Mouse (Mus musculus): Measurements from ENCODE around the gene 2200002J24Rik. TPM values are rescaled to one million over a fixed set of nuclear protein-coding genes. Genes with fewer than 3 reads are reported as not detected.

2200002J24Rik gene
- polyA plus RNA-seq (2017; shearing (Covaris generic)) = not detected

DNA sequence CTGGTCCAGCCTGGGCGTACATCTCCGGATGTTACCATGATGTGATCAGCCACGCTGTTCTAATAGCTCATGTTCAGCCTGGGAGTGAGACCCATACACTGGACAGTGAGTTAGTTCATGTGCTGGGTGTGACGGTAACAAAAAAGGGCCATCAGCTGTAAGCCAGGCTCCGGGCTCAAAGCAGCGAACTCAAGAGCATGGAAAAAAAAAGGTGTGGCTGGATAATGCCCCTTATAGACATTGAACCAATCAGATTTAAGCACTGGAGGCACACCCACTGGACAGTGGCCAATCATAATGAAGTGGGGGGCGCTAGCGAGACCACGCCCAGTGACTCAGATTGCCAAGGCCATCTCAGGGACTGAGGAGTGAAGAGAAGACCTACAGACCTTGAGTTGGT lies at the start of gene 2200002J24Rik:
Gene 2200002J24Rik (plus strand): TSS at position 338 of the 400 bp plus-strand sequence.
- no peak for ATAC-seq

DNA sequence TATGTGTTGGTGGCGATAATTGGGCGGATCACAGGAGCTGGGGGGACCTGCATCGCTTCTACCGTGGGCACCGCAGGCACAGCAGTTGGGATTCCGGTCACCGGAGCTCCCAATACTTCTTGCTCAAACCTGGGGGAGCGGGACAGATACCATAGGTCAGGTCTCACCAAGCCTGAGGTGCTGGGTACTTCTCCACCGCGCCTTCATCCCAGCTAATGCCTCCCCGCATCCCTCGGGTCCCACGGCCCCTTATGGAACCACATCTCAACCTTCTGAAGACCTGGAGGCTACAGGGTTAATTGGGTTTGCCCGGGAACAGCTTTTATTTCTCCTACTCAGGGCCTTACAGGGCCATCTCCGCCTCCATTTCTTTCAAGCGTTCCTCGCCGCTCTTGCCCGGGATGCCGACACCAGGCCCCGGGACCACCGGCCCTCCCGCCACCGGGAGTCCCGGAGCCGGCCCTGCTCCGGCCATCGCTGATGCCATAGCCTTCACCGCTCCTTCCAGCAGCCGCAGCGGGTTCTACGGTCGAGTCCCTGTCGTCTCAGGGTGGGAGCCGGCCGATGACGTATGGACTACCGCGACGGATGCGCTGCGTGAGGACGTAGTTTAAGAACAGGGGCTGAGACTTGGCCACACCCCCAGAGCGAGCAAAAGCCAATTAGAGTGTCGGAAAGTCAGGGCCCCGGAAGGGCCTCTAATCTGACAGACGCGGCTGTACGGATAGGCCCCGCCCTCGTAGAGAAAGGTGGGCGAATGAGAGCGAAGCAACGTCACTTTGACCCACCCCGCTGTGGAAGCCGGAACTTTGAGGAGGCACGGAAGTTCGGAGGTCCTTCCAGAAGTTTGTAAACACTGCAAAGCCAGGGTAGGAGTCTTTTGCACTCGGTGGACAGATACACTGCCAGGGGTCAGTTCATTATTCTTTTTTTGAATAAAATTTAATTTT lies 48.9 kb upstream of the 2200002J24Rik start, which contains the start of gene Rbm42:
Gene Rbm42 (minus strand): TSS at position 727 of the 950 bp plus-strand sequence.
- ATAC-seq = peak; percentile 99

- peak; percentile 97 for ATAC-seq
Measured at GRCm38 (mm10) chr7:30664529-30665200, 34.1 kb upstream of the 2200002J24Rik start, which contains the start of gene Haus5. Gene Haus5, minus strand, starts transcription at chr7:30664994.

- peak; percentile 14 for ATAC-seq
Measured at GRCm38 (mm10) chr7:30665321-30665720, 33.4 kb upstream of the 2200002J24Rik start.

DNA sequence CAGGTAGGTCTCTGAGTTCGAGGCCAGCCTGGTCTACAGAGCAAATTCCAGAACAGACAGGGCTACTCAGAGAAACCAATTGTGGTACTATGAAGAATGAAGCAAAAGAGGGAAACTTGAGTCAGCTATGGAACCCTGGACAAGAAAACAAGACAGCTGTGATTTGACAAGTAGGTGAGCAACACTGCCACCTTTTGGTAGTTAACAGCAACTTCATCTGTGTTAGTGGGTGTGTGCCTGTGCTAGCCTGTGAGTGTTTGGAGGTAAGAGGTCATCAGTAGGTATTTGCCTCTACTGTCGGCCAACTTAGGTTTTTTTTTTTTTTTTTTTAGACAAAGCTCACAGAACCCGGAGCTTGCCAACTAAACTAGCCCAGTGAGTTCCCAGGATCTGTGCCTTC lies 29.5 kb upstream of the 2200002J24Rik start:
- ATAC-seq = no peak

DNA sequence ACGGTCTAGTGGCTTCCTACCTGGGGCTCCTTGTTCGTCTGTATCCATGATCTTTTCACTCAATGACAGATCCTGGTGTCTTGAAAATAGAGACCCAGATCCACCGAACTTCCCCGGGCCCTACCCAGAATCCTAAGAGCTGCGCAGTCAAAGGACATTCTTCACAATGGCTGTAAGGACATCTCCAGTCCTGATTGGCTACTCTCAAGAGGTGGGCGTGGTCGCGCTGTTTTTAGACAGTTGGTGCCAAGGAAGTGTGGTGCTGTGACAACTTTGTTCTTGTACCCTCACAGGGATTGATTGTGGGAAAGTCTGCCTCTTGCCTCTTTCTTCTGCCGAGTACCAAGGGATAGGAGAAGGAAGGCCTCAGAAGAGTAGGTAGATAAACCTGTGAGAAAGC lies 27.2 kb upstream of the 2200002J24Rik start, which contains the start of gene Pmis2:
Gene Pmis2 (minus strand): TSS at position 126 of the 400 bp plus-strand sequence.
- no peak for ATAC-seq

DNA sequence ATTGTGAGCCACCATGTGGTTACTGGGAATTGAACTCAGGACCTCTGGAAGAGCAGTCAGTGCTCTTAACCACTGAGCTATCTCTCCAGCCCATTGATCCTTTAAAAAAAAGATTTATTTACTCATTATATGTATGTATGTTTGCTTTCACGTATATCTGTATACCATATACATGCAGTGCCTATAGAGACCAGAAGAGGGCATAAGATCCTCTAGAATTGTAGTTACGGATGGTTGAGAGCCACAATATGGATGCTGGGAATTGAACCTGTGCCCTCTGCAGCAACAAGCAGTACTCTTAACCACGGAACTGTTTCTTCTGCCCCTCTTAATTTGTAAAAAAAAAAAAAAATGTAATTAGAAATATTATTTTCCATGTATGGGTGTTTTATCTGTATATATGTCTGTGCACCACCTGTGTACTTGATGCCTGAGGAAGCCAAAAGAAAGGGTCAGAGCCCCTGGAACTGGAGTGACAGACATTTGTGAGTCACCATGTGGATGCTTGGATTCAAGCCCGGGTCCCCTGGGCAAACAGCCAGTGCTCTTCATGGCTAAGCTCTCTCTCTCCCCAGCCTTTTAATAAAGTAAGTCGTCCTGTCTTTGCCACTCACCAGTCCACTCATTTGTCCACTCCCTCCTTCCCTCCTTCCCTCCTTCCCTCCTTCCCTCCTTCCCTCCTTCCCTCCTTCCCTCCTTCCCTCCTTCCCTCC lies 20.3 kb upstream of the 2200002J24Rik start:
- no peak for ATAC-seq

DNA sequence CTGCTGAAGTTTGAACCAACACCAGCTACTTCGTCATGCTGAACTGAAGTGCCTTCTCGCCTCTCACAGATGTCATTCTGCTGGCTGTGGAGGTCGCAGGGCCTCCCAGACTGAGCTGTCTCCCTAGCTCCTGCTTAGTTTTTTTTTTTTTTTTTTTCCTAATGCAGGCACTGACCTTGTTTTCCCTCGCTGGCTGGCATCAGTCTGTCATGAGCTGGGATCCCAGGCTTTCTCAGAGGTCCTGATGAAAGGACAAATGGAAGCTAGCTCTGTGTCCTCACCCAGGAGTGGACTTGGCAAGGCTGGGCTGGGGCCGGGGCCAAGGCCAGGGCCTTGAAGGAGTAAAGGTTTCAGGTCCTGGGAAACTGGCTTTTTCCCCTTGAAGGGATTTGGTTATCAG lies 16.8 kb upstream of the 2200002J24Rik start:
- ATAC-seq = no peak

- no peak for ATAC-seq
Measured at GRCm38 (mm10) chr7:30683425-30683824, 15.3 kb upstream of the 2200002J24Rik start.

GRCm38 (mm10) chr7:30688325-30688724 lies 10.4 kb upstream of the 2200002J24Rik start:
- ATAC-seq = no peak

DNA sequence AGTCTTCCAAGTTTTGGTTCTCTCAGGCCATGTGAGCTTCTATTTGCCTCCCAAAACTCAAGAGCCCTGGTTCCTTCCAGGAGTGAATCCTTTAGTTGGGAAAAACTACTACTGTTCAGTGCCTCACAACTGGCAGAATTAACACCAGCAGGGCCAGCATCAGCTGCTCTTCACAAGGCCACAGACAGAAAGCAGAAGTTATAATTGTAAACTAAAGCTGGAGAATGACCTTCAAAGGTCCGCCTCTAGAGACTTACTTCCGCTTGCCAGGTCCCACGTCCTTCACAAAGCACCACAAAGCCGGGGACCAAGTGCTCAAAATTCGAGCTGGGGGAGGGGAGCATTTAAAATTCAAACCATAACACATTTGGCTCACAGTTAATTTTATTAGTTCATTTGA lies 625 bp upstream of the 2200002J24Rik start:
- no peak for ATAC-seq

DNA sequence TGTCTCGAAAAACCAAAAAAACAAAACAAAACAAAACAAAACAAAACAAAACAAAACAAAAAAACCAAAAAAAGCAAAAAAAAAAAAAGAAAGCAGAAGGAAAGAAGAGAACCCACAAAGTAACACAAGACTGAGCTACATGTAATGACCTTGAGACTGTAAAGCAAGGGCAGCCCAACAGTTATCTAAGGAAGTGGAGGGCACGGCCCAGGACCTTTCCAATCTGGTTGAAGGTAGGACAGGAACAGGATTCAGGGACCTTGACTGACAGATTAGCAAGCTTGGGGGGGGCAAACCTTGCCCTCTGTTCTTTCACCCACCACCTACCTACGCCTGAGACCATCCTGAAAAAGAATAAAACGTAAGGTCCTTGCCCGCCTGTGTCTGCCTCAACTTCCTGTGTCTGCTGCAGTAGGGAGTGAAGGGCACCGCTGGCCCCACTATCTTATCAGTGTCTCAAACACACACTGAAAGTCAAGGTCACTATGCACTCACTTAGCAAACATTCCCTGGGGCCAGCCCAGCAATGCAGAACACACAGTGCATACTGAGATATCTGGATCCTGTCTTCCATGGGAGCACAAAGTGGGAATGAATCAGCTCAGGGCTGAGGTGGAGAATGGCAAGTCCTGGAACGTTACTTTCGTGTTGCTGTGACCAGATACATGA lies 7.6 kb downstream of the 2200002J24Rik start:
- ATAC-seq = no peak

GRCm38 (mm10) chr7:30707441-30707840 lies 8.7 kb downstream of the 2200002J24Rik start:
- no peak for ATAC-seq

GRCm38 (mm10) chr7:30711942-30712341 lies 13.2 kb downstream of the 2200002J24Rik start, which contains the start of gene Atp4a:
Gene Atp4a, plus strand, starts transcription at chr7:30712209.
- ATAC-seq = no peak

GRCm38 (mm10) chr7:30717006-30717715 lies 18.4 kb downstream of the 2200002J24Rik start:
- peak; percentile 58 for ATAC-seq

GRCm38 (mm10) chr7:30717716-30718046 lies 19.0 kb downstream of the 2200002J24Rik start:
- no peak for ATAC-seq

DNA sequence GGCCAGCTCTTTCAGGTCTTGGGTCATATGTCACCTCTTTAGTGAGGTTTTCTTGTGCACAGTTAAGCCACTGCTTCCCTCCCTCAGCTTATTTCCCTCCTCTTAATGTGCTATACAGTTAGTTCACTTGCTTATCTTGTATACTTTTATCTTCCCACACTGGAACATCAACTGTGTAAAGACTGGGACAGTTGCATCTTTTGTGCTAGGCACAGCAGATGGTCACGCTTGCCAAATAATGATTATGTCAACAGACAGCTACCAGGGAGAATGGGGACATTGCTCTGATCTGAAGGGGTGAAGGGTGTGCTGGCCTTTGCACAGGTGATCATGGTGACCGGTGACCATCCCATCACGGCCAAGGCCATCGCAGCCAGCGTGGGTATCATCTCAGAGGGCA lies 20.9 kb downstream of the 2200002J24Rik start:
- no peak for ATAC-seq

DNA sequence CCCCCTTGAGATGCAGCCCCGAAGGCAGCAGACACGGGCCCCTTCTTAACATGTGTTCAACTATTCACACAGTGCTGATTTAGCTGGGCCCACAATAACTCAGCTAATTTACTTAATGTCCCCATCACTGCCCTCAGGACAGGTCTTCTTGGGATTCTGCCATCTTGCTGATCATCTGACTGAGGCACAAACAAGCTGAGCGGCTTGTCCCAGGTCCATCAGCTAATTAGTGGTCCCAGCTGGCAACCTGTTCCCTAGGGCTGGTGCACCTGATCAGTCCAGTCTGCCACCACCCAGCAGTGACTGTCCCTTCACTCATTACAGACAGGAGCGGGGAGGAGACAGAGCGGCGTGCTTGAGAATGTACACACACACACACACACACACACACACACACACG lies 22.6 kb downstream of the 2200002J24Rik start:
- no peak for ATAC-seq

GRCm38 (mm10) chr7:30723274-30723953 lies 24.7 kb downstream of the 2200002J24Rik start:
- ATAC-seq = no peak

GRCm38 (mm10) chr7:30728214-30728613 lies 29.5 kb downstream of the 2200002J24Rik start:
- no peak for ATAC-seq
